Mouse (Mus musculus) CD4-positive helper T cell, adult 2 months (primary cell): ENCODE measurements around the gene Ntsr1.

Experiments
- DNase-seq: peaks from one replicate; pipeline ENCODE4 v3.0.0-alpha.2; 2012; ENCODE audit warnings: low read depth, missing footprints, low spot score

Gene Ntsr1

DNA sequence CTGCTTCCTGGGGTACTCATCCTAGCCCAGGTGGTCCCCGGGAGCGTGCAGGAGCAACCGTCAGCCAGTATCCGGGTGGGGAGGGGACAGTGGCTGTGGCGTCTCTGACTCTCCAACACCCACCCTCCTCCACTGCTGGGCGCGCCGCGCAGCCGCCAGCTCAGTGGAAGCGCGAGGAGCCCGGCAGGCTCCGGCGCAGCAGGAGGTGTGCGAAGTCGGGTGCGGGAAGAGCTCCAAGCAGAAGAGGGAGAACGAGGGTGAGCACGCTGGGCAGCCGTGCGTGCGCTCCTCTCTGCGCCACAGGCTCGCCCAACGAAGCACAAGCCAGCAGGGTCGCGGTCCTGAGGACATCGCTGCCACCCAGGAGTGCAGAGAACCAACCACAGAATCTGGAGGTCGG, at the start of gene Ntsr1:
Gene Ntsr1 (plus strand): TSS at position 236 of the 400 bp plus-strand sequence.
- DNase-seq: no peak

DNA sequence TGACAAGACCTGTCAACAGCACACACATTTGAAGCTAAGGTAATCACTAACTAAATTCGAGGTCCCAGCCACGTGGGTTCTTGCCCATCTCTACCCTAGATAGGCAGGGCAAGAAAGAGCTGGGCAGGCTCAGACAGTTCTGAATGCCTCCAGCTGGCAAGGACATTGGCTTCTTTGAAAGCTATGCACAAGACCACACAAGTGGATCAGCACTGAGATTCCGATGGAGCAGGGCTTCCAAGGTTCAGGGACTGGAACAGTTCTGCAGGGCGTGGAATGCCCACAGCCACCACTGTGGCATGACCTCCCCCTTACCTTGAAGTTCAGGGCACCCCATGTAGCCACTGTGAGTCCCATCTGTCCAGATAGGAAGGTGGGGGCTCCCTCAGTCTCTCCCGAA, 49.2 kb upstream of the Ntsr1 start:
- DNase-seq: no peak

DNA sequence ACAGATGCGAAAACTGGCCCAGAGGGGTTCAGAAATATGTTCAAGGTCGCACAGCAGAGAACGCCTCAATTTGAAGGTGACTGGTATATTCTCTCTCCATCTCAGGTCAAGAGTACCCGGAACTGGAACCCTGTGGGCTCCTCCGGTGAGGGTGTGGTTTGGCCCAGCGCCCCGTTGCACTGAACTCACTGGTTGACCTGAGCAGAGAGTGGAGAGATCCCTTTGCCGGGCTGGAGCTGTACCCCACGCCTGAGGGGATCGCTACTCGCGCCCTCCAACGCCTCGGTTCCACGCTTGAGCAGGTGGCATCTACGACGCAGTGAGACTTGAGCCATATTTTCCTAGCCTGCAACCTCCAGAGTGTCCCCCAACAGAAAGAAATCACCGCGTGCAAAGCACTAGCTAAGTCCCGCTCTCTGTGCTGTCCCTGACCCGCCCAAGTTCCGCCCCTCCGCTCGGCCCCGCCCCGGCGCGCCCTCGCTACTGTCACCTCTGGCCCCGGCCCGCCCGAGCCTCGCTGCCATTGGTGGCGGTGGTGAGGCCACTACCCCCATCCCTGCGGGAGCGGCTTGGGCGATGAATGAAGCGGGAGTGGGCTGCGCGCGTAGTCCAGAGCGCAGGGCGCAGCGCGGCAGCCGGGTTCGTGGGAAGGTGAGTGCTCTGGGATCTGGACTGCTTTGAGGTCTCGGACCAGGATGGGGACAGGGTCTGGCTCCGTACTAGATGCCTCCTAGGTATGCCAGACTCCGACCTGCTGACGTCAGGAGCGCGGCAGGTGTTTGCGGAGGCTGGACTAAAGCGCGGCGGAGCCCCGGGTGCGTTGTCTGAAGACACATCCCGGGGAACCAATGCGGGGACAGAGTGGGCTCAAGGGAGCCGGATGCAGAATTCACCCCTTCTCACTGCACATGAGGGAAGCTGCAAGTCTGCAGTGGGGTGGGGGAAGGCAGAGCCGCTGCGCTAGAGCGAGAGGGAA, 43.8 kb upstream of the Ntsr1 start, which contains the start of gene Slco4a1:
Gene Slco4a1 (plus strand): TSS at position 523 of the 976 bp plus-strand sequence.
- peak; percentile 93 for DNase-seq

DNA sequence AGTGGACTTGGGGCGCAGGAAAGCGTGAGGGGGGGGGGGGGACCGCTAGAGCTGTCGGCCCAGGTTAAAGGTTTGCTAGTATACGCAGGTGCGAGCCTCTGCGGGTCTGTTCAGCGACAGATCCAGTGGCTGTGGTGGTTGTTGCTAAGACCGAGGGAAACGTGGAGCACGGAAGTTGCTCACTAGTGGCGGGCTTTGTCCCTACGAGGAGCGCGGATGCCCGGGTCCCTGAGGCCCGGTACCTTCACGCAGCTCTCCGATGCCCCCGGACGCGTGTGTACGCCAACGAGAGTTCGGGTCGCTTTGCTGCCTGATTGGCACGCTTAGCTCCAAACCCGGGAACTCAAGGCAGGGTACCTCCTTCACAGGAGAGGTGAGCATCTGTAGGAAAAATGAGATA, 43.1 kb upstream of the Ntsr1 start:
- no peak for DNase-seq

DNA sequence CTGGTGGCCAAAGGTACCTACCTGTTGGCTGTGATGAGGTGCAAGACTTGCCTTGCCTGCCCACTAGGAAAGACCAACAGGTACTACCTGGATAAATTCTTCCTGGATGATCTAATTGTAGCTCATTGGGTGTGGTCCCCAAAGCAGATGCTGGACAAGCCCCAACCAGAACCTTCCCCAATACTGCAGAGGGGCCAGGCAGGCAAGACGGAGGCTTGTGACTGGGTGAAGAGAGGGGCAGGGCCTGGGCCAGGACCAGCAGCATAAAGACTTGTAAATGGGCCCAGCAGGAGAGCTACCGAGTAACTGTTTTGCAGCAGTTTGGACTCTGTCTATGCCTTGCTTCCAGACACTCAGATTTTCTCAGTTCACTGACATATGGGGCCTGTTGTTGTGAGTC, 42.1 kb upstream of the Ntsr1 start:
- DNase-seq: no peak

DNA sequence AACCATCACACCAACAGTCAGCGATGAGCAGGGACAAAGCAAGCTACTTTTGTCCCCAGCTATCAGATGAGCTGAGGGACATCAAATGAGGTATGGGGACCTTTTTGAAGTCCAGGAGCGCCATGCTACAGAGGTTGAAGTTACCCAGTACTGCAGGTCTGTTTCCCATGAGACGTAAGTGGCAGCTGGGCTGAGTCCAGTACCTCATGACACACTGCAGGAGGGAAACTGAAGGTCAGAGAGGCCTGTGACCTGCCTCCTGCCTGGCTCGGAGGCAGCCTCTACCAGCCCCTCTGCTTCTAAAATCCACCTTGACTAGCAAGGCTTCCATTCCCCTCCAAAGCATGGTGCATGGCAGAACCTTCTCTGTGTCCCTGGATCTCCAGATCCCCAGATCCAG, 40.3 kb upstream of the Ntsr1 start:
- DNase-seq: no peak

DNA sequence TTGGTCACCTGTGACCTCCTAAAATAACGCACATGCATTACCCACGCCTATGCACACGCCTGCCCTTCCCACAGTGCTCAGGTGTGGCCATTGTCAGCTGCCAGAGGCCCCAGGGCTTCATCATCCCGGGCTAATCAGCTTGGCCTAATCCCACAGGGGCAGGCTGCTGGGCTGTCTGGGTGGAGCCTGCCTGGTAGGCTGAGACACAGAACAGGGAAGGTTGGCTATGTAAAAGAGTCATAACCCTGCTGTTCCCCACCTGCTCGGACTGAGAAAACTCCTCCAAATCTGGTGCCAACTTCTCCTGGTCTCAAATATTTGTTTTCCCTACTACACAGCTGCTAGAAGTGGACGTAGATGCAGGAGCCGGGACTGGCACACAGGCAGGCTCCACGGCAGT, 39.0 kb upstream of the Ntsr1 start:
- DNase-seq: no peak

DNA sequence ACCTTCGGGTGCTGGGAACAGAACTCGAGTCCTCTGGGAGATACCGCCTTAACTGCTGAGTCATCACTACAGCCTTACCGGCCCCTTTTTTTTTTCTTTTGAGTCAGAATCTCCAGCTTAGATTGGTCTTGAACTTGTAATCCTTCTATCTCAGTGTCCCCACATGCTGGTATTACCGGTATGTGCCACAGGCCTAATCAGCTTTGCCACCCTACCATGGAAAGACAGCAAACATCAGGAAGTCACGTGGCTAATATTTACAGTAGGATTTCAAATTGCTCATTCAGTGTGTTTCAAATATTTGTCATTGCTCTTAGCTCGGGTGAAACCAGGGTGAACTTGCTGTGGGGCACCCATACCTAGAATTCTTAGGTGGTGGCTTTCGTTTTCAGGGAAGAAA, 37.2 kb upstream of the Ntsr1 start:
- DNase-seq: no peak

DNA sequence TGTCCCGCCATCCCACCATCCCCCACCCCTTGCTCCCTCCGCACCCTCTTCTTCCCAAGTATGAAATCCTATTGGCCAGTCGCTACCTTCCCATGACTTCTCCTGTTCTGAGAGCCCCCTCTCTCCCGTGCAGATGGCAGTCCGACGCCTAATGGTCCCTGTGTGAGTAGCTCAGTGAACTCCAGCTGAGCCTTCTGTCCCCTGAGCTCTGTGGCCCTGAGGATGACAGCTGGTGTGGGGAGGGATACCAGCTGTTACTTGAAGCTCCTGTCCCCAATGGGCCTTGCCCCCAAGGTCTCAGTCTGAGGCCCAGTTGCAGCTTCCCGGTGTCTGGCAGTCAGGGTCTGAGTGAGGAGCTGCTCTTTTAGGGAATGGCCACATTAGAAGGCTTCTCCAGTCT, 33.3 kb upstream of the Ntsr1 start:
- DNase-seq: no peak

DNA sequence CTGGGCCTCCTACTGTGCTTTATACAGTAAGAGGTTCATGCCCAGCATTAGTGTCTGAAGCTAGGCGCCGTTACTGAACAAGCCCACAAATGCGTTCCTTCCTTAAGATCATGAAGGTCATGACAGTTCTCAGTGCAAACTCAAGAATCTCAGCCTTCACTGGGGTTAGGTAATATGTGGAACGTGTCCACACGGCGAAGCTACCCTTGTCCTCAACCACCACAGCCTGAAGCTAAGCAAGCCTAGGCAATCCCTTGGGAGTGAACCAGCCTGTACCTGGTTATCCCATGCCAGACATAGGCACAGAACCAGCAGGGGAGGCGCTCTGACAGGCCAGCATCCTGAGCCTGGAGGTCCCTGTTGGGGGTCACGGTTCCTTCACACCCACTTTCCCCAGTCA, 30.9 kb upstream of the Ntsr1 start:
- DNase-seq: no peak

DNA sequence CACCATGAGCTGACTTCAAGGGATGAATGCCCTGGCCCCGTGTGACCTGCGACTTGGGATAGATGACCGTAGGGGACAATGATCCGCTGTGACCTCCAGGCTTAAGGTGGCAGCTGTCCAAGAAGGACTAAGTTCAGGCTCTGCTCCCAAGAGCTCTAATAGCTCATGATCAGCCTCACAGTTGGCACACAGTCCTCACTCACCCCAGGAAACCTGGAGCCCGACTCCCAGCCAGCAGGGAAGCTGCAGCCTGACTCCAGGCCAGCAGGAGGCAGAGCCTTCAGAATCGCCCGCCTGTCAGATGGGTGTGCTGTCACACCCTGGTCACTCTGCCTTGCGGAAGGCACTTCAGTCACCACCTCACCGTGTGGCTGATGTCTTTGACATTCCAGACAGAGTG, 30.0 kb upstream of the Ntsr1 start:
- no peak for DNase-seq

DNA sequence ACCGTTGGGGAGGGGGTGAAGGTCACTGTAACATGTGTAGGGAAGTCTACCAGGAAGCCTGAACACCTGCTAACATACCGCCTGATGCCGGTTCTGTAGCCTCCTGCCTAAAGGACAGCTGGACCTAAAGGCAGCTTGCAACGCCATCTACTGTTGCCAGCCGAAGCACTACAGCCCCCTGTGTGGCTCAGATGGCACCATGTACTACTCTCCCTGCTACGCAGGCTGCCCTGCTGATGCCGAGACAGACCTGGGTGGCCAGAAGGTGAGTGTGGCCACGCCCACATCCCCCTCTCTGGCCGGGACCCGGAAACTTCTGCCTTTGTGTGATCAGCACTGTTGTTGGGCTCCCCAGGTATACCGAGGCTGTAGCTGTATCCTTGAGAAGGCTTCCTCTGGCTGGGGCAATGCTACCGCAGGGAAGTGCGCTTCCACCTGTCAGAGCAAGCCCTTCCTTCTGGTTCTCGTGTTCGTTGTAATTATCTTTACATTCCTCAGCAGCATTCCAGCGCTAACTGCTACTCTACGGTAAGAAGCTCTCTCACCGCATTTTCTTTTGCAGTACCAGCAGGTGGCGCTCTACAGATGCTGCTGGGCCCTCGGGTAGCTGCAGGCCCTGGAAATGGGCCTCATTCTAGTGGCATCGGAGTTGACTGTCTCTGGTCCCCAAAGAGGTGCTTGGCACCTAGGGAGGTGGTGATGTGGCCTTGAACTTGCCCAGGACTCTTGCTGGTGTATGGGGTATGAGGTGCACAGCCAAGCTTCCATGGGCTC, 27.3 kb upstream of the Ntsr1 start:
- DNase-seq: peak; percentile 42

DNA sequence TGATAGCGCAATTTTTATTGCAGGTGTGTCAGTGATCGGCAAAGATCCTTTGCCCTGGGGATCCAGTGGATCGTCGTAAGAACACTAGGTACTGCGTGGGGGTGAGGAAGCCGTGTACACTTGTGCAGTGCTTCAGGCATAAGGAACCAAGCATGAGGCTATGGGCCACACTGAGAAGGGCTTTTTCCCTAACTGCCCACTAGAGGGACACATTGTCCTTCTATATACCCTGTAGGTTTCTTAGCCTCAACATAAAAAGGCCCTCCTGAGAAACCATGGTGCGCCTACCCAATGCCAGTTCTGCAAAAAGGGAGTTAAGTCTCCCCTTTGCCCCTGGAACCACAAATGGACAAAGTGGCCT, 26.7 kb upstream of the Ntsr1 start:
- peak; percentile 48 for DNase-seq

DNA sequence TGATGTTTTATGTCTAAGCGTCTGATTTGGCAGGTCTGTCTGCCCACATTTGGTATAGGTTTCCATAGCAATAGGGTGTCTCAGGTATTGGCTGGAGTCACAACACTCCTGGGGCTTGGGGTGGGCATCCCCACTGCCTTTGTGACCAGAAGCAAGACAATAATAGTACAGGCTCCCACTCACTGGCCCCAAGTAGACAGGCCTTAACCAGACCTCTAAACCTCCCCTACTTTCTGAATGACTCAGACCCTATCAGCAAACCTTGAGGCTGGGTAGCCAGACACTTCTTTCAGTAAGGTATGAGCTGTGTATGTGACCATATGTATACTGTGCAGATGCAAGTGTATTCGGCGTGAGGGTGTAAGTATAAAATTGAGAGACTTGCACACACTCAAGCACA, 24.9 kb upstream of the Ntsr1 start:
- DNase-seq: no peak

DNA sequence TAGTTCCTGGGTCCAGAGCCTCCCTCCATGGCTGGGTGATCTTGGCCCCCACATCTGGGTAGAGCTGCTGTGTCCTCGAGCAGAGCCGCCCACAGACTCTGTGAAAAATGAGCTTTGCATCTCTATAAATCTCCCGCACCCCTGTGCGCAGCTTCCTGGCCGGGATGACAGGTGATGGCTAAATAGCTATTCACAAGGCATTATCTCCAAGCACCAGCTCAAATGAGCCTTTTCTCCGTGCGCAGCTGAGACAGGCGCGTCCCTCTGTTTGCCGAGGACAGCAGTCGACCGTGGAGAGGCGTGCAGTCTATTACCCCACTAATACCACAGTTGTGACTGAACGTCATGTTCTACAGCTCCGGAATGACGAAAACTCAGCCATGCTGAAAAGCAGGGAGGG, 17.5 kb upstream of the Ntsr1 start:
- no peak for DNase-seq

DNA sequence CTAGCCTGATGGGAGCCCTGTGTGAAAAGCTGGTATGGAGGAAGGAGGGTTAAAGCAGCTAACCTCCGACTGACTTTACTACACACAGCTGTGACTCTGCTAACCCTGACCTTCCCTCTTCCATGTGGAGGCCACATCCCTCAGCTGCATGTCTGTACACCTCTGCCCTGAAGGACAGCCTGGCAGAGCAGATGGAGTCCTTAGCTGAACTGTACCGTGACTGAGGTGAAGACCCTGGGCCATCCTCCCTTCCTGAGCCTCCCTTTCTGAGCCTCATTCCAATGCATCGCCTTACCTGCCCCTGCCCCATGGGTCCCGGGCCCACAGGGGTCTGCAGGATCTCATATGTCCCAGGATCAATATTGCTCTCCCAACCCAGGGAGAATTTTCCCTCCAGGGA, 14.9 kb upstream of the Ntsr1 start:
- DNase-seq: no peak

DNA sequence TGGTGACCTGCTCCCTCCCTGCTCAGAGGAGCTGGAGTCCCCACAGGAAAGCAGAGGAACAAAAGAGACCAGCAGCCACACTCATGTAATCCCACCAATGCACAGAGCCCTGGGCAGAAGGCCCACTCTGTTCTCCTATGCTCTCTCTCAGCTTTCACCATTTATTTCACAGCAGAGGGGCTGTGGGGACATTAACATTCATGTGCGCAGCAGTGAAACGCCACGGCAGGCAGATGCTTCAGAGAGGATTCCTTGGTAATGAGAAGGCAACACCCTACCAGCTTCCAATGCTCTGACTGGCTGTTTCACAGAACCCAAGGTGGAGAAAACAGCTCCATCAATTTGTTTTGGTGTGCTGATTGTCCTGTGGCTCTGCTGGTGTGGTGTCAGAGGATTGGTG, 14.5 kb upstream of the Ntsr1 start:
- DNase-seq: no peak

DNA sequence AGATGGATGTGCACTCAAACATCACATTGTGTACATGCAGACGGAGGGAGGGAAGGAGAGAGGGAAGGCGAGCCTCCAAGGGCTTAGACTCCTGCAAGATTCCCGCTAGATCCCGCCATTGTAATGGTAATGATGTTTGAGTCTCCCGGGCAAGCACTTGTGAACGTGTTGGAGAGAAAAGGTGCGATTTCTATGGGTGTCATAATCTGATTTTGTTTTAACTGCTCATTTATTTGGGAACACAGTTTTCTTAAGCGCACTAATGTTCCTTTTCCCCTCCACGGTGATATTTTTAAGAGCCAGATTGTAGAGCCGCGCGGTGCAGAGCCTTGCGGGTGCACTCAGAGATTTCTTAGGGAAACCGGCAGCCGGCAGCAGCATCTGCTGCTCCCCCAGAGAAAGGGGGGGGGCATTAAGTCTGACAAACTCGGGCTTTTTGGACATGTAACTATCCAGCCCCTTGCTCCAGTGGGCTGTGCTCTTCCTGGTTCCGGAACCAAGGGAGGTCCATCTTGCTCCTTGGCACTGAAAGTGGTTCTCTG, 11.5 kb upstream of the Ntsr1 start:
- no peak for DNase-seq

DNA sequence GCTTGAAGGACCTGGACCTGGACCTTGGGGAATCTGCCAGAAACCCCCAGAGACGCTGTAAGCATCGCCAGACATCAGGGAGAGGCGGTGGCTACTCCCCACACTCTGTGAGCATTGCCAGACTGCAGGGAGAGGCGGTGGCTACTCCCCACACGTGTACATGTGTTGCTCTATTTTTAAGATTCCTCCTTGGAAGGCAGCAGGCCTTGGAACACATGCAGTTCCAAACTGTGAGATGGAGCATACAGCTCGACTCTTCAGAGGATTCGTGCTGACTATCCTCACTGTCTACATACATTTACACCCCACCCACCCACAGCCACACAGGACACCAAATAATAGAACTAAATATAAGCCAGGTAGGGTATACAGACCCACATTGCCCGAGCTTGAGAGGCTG, 3.9 kb upstream of the Ntsr1 start:
- no peak for DNase-seq

DNA sequence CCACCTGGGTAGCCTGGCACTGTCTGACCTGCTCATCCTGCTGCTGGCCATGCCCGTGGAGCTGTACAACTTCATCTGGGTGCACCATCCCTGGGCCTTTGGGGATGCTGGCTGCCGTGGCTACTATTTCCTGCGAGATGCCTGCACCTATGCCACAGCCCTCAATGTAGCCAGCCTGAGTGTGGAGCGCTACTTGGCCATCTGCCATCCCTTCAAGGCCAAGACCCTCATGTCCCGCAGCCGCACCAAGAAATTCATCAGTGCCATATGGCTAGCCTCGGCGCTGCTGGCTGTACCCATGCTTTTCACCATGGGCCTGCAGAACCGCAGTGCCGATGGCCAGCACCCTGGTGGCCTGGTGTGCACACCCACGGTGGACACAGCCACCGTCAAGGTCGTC, 950 bp downstream of the Ntsr1 start:
- DNase-seq: no peak

DNA sequence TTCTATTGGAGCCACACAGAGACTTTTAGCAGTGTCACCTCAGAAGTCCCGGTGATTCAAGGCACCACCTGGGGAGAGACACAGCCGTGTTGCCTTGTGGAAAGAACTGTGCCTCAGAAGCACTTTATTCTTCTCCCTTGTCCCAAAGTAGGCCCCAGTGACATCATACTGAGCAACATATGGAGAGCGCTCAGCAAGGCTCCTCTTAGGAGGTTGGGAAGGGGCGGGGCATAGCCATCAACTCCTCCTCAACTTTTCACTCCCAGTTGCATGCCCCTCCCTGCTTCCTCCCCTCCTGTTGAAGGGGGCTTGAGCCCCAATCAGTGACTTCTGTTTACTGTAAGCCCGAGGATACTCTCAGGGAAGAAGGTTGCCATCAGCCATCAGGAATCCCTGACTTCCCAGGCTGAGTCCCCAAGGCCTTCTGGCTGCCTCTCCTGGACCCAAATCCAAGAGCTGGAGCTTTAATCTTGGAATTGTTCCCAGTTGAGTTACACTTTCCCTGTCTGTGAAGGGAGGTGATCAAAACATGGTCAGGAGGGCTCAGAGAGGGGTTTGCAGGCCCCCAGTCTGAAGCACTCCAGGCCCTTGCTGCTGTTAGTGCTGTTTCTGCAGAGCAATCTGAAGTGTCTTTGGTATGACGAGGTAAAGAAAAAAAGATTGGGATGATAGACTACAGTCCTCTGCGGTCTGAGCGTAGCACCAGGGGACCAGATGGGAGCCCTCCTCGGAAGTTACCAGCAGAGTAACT, 1.6 kb downstream of the Ntsr1 start:
- DNase-seq: no peak

DNA sequence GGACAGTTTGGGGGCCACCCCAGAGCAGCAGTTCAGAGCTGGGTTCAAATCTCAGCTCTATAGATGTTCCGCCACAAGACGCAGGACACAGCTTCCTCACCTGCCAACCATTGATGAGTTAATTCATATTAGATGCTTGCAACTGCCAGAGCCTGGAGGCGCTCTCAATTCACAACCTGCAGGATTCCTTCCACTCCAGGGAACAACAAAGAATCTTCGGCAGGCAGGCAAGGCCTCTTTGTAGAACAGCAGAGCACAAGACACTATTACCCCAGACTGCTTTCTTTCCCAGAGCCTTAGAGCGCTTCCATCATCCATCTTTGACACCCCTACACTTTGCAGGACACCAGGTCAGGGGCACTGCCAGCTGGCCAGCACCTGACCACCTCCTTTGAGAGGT, 6.5 kb downstream of the Ntsr1 start:
- DNase-seq: no peak
